Mouse (Mus musculus): ENCODE measurements around the gene 4932438H23Rik.

- TF ChIP-seq HCFC1 (IDR thresholded peaks at IDR 0.05; ENCODE audit: borderline replicate concordance, insufficient read depth, low read length): no peak
- no peak for TF ChIP-seq ZNF384 (IDR thresholded peaks at IDR 0.05; ENCODE audit: low read depth, low read length)
Observed at GRCm38 (mm10) chr16:91053599-91053998, 41.3 kb downstream of the 4932438H23Rik start.

Measured in ES-E14 (cell line).